Mouse (Mus musculus): ENCODE results near the gene Camk2b. TPM values are rescaled to one million over a fixed set of nuclear protein-coding genes. Genes with fewer than 3 reads are reported as not detected.

The Camk2b gene
- polyA plus RNA-seq, 1 experiment = 479 TPM

GRCm38 (mm10) chr11:6030650-6031049 lies 35.5 kb downstream of the Camk2b start:
- Histone ChIP-seq H3K27me3 (ENCODE audit: control insufficient read depth, insufficient read depth, low read length) (no peaks in the 10 kb centered on the region), H3K27ac (ENCODE audit: insufficient read depth, low read length) (peak overlapping the region; percentile 93), H3K4me1 (ENCODE audit: control insufficient read depth, insufficient read depth, low read length) (peaks cover 75% of the 10 kb centered on the region), H3K4me3 (replicated peaks; ENCODE audit: insufficient read depth, low read depth, low read length) (no peak overlapping the region)
- DNase-seq = peak; percentile 98
- TF ChIP-seq CTCF (IDR thresholded peaks at IDR 0.05; ENCODE audit: borderline replicate concordance, insufficient read depth, low read depth, low read length) = no peak
- no peak for TF ChIP-seq POLR2A (IDR thresholded peaks at IDR 0.05; ENCODE audit: borderline replicate concordance, insufficient read depth, low read length)
- 7% methylated on average over 6 of the region's 6 CpGs for WGBS

- H3K4me3 ChIP-seq (replicated peaks; ENCODE audit: insufficient read depth, low read depth, low read length) = no peak overlapping the region
- no peak for TF ChIP-seq CTCF (IDR thresholded peaks at IDR 0.05; ENCODE audit: borderline replicate concordance, insufficient read depth, low read depth, low read length)
- TF ChIP-seq POLR2A (IDR thresholded peaks at IDR 0.05; ENCODE audit: borderline replicate concordance, insufficient read depth, low read length) = no peak
- H3K4me1 ChIP-seq (ENCODE audit: control insufficient read depth, insufficient read depth, low read length) = peaks cover 75% of the 10 kb centered on the region
- peak in 1 of 2 experiments; percentile 34 for DNase-seq
- no peaks in the 10 kb centered on the region for H3K27me3 ChIP-seq (ENCODE audit: control insufficient read depth, insufficient read depth, low read length)
- H3K27ac ChIP-seq (ENCODE audit: insufficient read depth, low read length) = peak overlapping the region; percentile 90
- 76% methylated on average over 3 of the region's 3 CpGs for WGBS
Observed at GRCm38 (mm10) chr11:6029790-6030189, 36.4 kb downstream of the Camk2b start.

- TF ChIP-seq CTCF (IDR thresholded peaks at IDR 0.05; ENCODE audit: borderline replicate concordance, insufficient read depth, low read depth, low read length) (no peak), POLR2A (IDR thresholded peaks at IDR 0.05; ENCODE audit: borderline replicate concordance, insufficient read depth, low read length) (no peak)
- H3K27ac ChIP-seq (ENCODE audit: insufficient read depth, low read length) = peak overlapping the region; percentile 3
- 26% methylated on average over 7 of the region's 7 CpGs for WGBS
Observed at GRCm38 (mm10) chr11:6028911-6029310, 37.3 kb downstream of the Camk2b start.

GRCm38 (mm10) chr11:6026361-6026760 lies 39.8 kb downstream of the Camk2b start:
- Histone ChIP-seq H3K27ac (ENCODE audit: insufficient read depth, low read length) (peak overlapping the region; percentile 62), H3K4me1 (ENCODE audit: control insufficient read depth, insufficient read depth, low read length) (peaks cover 71% of the 10 kb centered on the region), H3K4me3 (replicated peaks; ENCODE audit: insufficient read depth, low read depth, low read length) (no peak overlapping the region), H3K27me3 (ENCODE audit: control insufficient read depth, insufficient read depth, low read length) (no peaks in the 10 kb centered on the region)
- TF ChIP-seq POLR2A (IDR thresholded peaks at IDR 0.05; ENCODE audit: borderline replicate concordance, insufficient read depth, low read length) (no peak), CTCF (IDR thresholded peaks at IDR 0.05; ENCODE audit: borderline replicate concordance, insufficient read depth, low read depth, low read length) (peak; percentile 88)
- peak; percentile 85 for DNase-seq
- WGBS = 30% methylated on average over 1 of the region's 1 CpGs

More at GRCm38 (mm10) chr11:6028911-6029310, 37.3 kb downstream of the Camk2b start:
- peak; percentile 64 to 70 for DNase-seq
- Histone ChIP-seq H3K4me1 (ENCODE audit: control insufficient read depth, insufficient read depth, low read length) (peaks cover 81% of the 10 kb centered on the region), H3K4me3 (replicated peaks; ENCODE audit: insufficient read depth, low read depth, low read length) (no peak overlapping the region), H3K27me3 (ENCODE audit: control insufficient read depth, insufficient read depth, low read length) (no peaks in the 10 kb centered on the region)

GRCm38 (mm10) chr11:6024923-6025652 lies 41.1 kb downstream of the Camk2b start:
- Histone ChIP-seq H3K27ac (ENCODE audit: insufficient read depth, low read length) (peak overlapping the region; percentile 49), H3K27me3 (ENCODE audit: control insufficient read depth, insufficient read depth, low read length) (no peaks in the 10 kb centered on the region), H3K4me1 (ENCODE audit: control insufficient read depth, insufficient read depth, low read length) (peaks cover 74% of the 10 kb centered on the region), H3K4me3 (replicated peaks; ENCODE audit: insufficient read depth, low read depth, low read length) (no peak overlapping the region)
- 27% methylated on average over 12 of the region's 12 CpGs for WGBS
- TF ChIP-seq CTCF (IDR thresholded peaks at IDR 0.05; ENCODE audit: borderline replicate concordance, insufficient read depth, low read depth, low read length) (no peak), POLR2A (IDR thresholded peaks at IDR 0.05; ENCODE audit: borderline replicate concordance, insufficient read depth, low read length) (no peak)
- peak in 1 of 2 experiments; percentile 42 for DNase-seq

GRCm38 (mm10) chr11:6020897-6021839 lies 45.0 kb downstream of the Camk2b start:
- Histone ChIP-seq H3K4me1 (ENCODE audit: control insufficient read depth, insufficient read depth, low read length) (peaks cover 80% of the 10 kb centered on the region), H3K27me3 (ENCODE audit: control insufficient read depth, insufficient read depth, low read length) (no peaks in the 10 kb centered on the region), H3K27ac (ENCODE audit: insufficient read depth, low read length) (peak overlapping the region; percentile 5), H3K4me3 (replicated peaks; ENCODE audit: insufficient read depth, low read depth, low read length) (no peak overlapping the region)
- DNase-seq = no peak
- TF ChIP-seq CTCF (IDR thresholded peaks at IDR 0.05; ENCODE audit: borderline replicate concordance, insufficient read depth, low read depth, low read length) = no peak
- no peak for TF ChIP-seq POLR2A (IDR thresholded peaks at IDR 0.05; ENCODE audit: borderline replicate concordance, insufficient read depth, low read length)
- WGBS = 44% methylated on average over 17 of the region's 17 CpGs

GRCm38 (mm10) chr11:6020360-6020759 lies 45.8 kb downstream of the Camk2b start:
- WGBS = 46% methylated on average over 5 of the region's 5 CpGs
- peak overlapping the region; percentile 5; the same call in 1 of the 2 replicates for H3K27ac ChIP-seq (ENCODE audit: insufficient read depth, low read length)

More at GRCm38 (mm10) chr11:6020360-6020759, 45.8 kb downstream of the Camk2b start:
- Histone ChIP-seq H3K4me3 (replicated peaks; ENCODE audit: insufficient read depth, low read depth, low read length) (no peak overlapping the region), H3K27me3 (ENCODE audit: control insufficient read depth, insufficient read depth, low read length) (no peaks in the 10 kb centered on the region), H3K4me1 (ENCODE audit: control insufficient read depth, insufficient read depth, low read length) (peaks cover 81% of the 10 kb centered on the region)
- TF ChIP-seq CTCF (IDR thresholded peaks at IDR 0.05; ENCODE audit: borderline replicate concordance, insufficient read depth, low read depth, low read length) (no peak), POLR2A (IDR thresholded peaks at IDR 0.05; ENCODE audit: borderline replicate concordance, insufficient read depth, low read length) (no peak)
- DNase-seq = no peak
